Mouse (Mus musculus): ENCODE measurements around the gene Zfp106. TPM values are rescaled to one million over a fixed set of nuclear protein-coding genes. Genes with fewer than 3 reads are reported as not detected.
A peak's percentile ranks its signal among the peaks of the same experiment; 100 is the strongest.

Gene Zfp106
- 101 TPM for polyA plus RNA-seq (2021)

GRCm38 (mm10) chr2:120563235-120563990, at the start of gene Zfp106:
Gene Zfp106 (minus strand): TSS chr2:120563843.
- POLR2A ChIA-PET = interaction anchor here (0.8 kb wide), 1 partner anchor 10 kb away, joined by 3 read pairs; no protein-coding TSS in a partner anchor
- CTCF ChIA-PET = interaction anchor here (0.9 to 1.4 kb wide), 2 partner anchors 17 to 28 kb away, joined by 3 to 5 read pairs; no protein-coding TSS in a partner anchor
- H3K27me3 ChIP-seq = no peaks in the 10 kb centered on the region
- in situ Hi-C loops (cut with MboI; ENCODE audit: low pct_unique_long_range_greater_than_20kb) = no loop called here
- no peak for ATAC-seq
- no peak for DNase-seq (ENCODE audit: low read depth, low spot score)
- TF ChIP-seq CTCF (IDR thresholded peaks at IDR 0.05) = no peak

GRCm38 (mm10) chr2:120608830-120609723, 45.4 kb upstream of the Zfp106 start, which contains the start of the genes Haus2 and Lrrc57:
Gene Haus2 (plus strand): TSS chr2:120609383.
Gene Lrrc57 (minus strand): TSS chr2:120609520.
- ChIA-PET POLR2A (interaction anchor here (0.9 to 1.3 kb wide), 2 partner anchors 10 to 258 kb away, joined by 3 read pairs; no protein-coding TSS in a partner anchor), CTCF (interaction anchor here (1.0 to 2.3 kb wide), 6 partner anchors 13 to 130 kb away, joined by 3 to 7 read pairs (median 3); no protein-coding TSS in a partner anchor)
- TF ChIP-seq CTCF (IDR thresholded peaks at IDR 0.05) = no peak
- DNase-seq (ENCODE audit: low read depth, low spot score) (peak; percentile 37), ATAC-seq (peak; percentile 83)
- H3K27me3 ChIP-seq = no peaks in the 10 kb centered on the region
- in situ Hi-C loops (cut with MboI; ENCODE audit: low pct_unique_long_range_greater_than_20kb) = no loop called here

- ChIA-PET POLR2A (no interaction called here), CTCF (interaction anchor here (0.8 kb wide), 1 partner anchor 14 kb away, joined by 5 read pairs; no protein-coding TSS in a partner anchor)
- peak; percentile 55 for TF ChIP-seq CTCF (IDR thresholded peaks at IDR 0.05)
- ATAC-seq (no peak), DNase-seq (ENCODE audit: low read depth, low spot score) (no peak)
- in situ Hi-C loops (cut with MboI; ENCODE audit: low pct_unique_long_range_greater_than_20kb) = no loop called here
- H3K27me3 ChIP-seq = no peaks in the 10 kb centered on the region
Observed at GRCm38 (mm10) chr2:120606021-120606690, 42.5 kb upstream of the Zfp106 start.

- no peak for TF ChIP-seq CTCF (IDR thresholded peaks at IDR 0.05)
- no peaks in the 10 kb centered on the region for H3K27me3 ChIP-seq
- CTCF ChIA-PET = no interaction called here
- in situ Hi-C loops (cut with MboI; ENCODE audit: low pct_unique_long_range_greater_than_20kb) = no loop called here
- no peak for ATAC-seq
- DNase-seq (ENCODE audit: low read depth, low spot score) = no peak
- POLR2A ChIA-PET = interaction anchor here (0.7 to 1.3 kb wide), 2 partner anchors 10 to 515 kb away, joined by 3 read pairs; partner anchors contain the start of genes Haus2 and Lrrc57
Observed at GRCm38 (mm10) chr2:120599506-120599905, 35.9 kb upstream of the Zfp106 start.

DNA sequence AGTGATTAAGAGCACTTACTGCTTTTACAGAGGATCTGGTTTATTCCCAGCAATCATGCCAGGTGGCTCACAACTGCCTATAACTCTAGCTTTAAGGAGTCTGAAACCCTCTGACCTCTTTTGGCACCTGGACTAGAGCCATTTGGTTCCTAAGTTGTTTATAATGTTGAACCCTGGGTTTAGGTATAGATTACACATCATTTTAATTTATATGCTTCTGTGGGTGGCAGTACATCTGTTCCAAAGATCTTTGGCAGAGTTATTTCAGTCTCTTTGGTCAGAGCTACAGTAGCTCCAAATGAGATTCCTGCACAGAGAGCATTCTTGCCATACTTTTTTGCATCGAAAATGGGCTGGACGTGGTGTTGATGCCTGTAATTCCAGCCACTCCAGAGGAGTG, 34.1 kb upstream of the Zfp106 start:
- ChIA-PET CTCF (no interaction called here), POLR2A (no interaction called here)
- no peaks in the 10 kb centered on the region for H3K27me3 ChIP-seq
- TF ChIP-seq CTCF (IDR thresholded peaks at IDR 0.05) = no peak
- ATAC-seq = no peak
- in situ Hi-C loops (cut with MboI; ENCODE audit: low pct_unique_long_range_greater_than_20kb) = no loop called here
- no peak for DNase-seq (ENCODE audit: low read depth, low spot score)

- in situ Hi-C loops (cut with MboI; ENCODE audit: low pct_unique_long_range_greater_than_20kb) = no loop called here
- ChIA-PET POLR2A (interaction anchor here (0.6 kb wide), 1 partner anchor 34 kb away, joined by 4 read pairs; no protein-coding TSS in a partner anchor), CTCF (interaction anchor here (1.2 to 1.3 kb wide), 2 partner anchors 14 to 16 kb away, joined by 3 to 5 read pairs; partner anchors contain the start of gene Haus2)
- no peak for TF ChIP-seq CTCF (IDR thresholded peaks at IDR 0.05)
- DNase-seq (ENCODE audit: low read depth, low spot score) (no peak), ATAC-seq (no peak)
- no peaks in the 10 kb centered on the region for H3K27me3 ChIP-seq
Observed at GRCm38 (mm10) chr2:120592227-120592626, 28.6 kb upstream of the Zfp106 start.

- in situ Hi-C loops (cut with MboI; ENCODE audit: low pct_unique_long_range_greater_than_20kb) = no loop called here
- ATAC-seq = no peak
- H3K27me3 ChIP-seq = no peaks in the 10 kb centered on the region
- no peak for TF ChIP-seq CTCF (IDR thresholded peaks at IDR 0.05)
- no peak for DNase-seq (ENCODE audit: low read depth, low spot score)
- POLR2A ChIA-PET = no interaction called here
- CTCF ChIA-PET = interaction anchor here (1.9 kb wide), 1 partner anchor 13 kb away, joined by 5 read pairs; no protein-coding TSS in a partner anchor
Observed at GRCm38 (mm10) chr2:120589759-120590158, 26.1 kb upstream of the Zfp106 start.

GRCm38 (mm10) chr2:120578286-120578685, 14.6 kb upstream of the Zfp106 start:
- in situ Hi-C loops (cut with MboI; ENCODE audit: low pct_unique_long_range_greater_than_20kb) = no loop called here
- DNase-seq (ENCODE audit: low read depth, low spot score) = no peak
- ChIA-PET CTCF (no interaction called here), POLR2A (no interaction called here)
- no peak for TF ChIP-seq CTCF (IDR thresholded peaks at IDR 0.05)
- no peaks in the 10 kb centered on the region for H3K27me3 ChIP-seq
- no peak for ATAC-seq

GRCm38 (mm10) chr2:120577799-120578198, 14.2 kb upstream of the Zfp106 start:
- POLR2A ChIA-PET = no interaction called here
- TF ChIP-seq CTCF (IDR thresholded peaks at IDR 0.05) = no peak
- DNase-seq (ENCODE audit: low read depth, low spot score) (no peak), ATAC-seq (no peak)
- H3K27me3 ChIP-seq = no peaks in the 10 kb centered on the region
- CTCF ChIA-PET = no interaction called here
- in situ Hi-C loops (cut with MboI; ENCODE audit: low pct_unique_long_range_greater_than_20kb) = no loop called here

GRCm38 (mm10) chr2:120575978-120576377, 12.3 kb upstream of the Zfp106 start:
- CTCF ChIA-PET = no interaction called here
- DNase-seq (ENCODE audit: low read depth, low spot score) = no peak
- POLR2A ChIA-PET = no interaction called here
- H3K27me3 ChIP-seq = no peaks in the 10 kb centered on the region
- no peak for TF ChIP-seq CTCF (IDR thresholded peaks at IDR 0.05)
- in situ Hi-C loops (cut with MboI; ENCODE audit: low pct_unique_long_range_greater_than_20kb) = no loop called here
- no peak for ATAC-seq
